Mouse (Mus musculus) MEL (cell line): ENCODE data around the gene Gipr.

Experiments
- CTCF ChIP-seq, 3 experiments: IDR thresholded peaks in 2 of 3; conservative IDR thresholded peaks in 1 of 3; 2 replicates each; pipeline ENCODE4 v1.5.1; 2011 to 2012; ENCODE audit warnings: low read length in 3 of 3, low read depth in 2 of 3, mild to moderate bottlenecking in 2 of 3, improper control_type of control experiment in 1 of 3, inconsistent platforms in 1 of 3, mixed read lengths in 1 of 3, moderate library complexity in 1 of 3; ENCODE audit not compliant: control insufficient read depth in 1 of 3, insufficient read depth in 1 of 3, poor library complexity in 1 of 3, severe bottlenecking in 1 of 3
- HCFC1 ChIP-seq: IDR thresholded peaks from 2 replicates; pipeline ENCODE4 v1.6.1; 2012; ENCODE audit warnings: low read depth, mild to moderate bottlenecking, inconsistent platforms, low read length, improper control_type of control experiment, moderate library complexity
- POLR2AphosphoS2 ChIP-seq: IDR thresholded peaks from 2 replicates; pipeline ENCODE4 v1.6.1; 2011; ENCODE audit warnings: low read length, improper control_type of control experiment
- TCF12 ChIP-seq: IDR thresholded peaks from 2 replicates; pipeline ENCODE4 v1.6.1; 2014; ENCODE audit warnings: low read depth, mild to moderate bottlenecking, inconsistent platforms, low read length, improper control_type of control experiment, moderate library complexity
- USF1 ChIP-seq: IDR thresholded peaks from 2 replicates; pipeline ENCODE4 v1.6.1; 2014; ENCODE audit warnings: low read depth, mild to moderate bottlenecking, inconsistent platforms, low read length, improper control_type of control experiment, moderate library complexity
- ZC3H11A ChIP-seq: IDR thresholded peaks from 2 replicates; pipeline ENCODE4 v1.6.1; 2012; ENCODE audit warnings: low read depth, mild to moderate bottlenecking, inconsistent platforms, low read length, improper control_type of control experiment
- ZKSCAN1 ChIP-seq: IDR thresholded peaks from 2 replicates; pipeline ENCODE4 v1.6.1; 2012; ENCODE audit warnings: low read depth, mild to moderate bottlenecking, inconsistent platforms, low read length, improper control_type of control experiment, moderate library complexity
- ZNF384 ChIP-seq: IDR thresholded peaks from 2 replicates; pipeline ENCODE4 v1.6.1; 2012; ENCODE audit warnings: low read depth, mild to moderate bottlenecking, inconsistent platforms, low read length, improper control_type of control experiment

- no peak for TF ChIP-seq TCF12
- no peak for TF ChIP-seq ZKSCAN1
- no peak for TF ChIP-seq ZNF384
- TF ChIP-seq ZC3H11A, result no peak
- no peak for TF ChIP-seq CTCF (IDR thresholded peaks at IDR 0.05 in 2 of 3, conservative IDR thresholded peaks at IDR 0.05 in 1 of 3; ENCODE audit: control insufficient read depth in 1 of 3, insufficient read depth in 1 of 3, low read depth in 2 of 3, low read length in 3 of 3, poor library complexity in 1 of 3, severe bottlenecking in 1 of 3)
- no peak for TF ChIP-seq POLR2AphosphoS2
- no peak for TF ChIP-seq HCFC1
- TF ChIP-seq USF1, result no peak
These were observed 36.3 kb upstream of the Gipr start for GRCm38 (mm10) chr7:19202065-19202850.
